Mouse (Mus musculus) CH12.LX (cell line): ENCODE measurements around the gene Cish. TPM values are rescaled to one million over a fixed set of nuclear protein-coding genes. Genes with fewer than 3 reads are reported as not detected.

Experiments
- DNase-seq: peaks from one replicate; pipeline ENCODE4 v3.0.0-alpha.2; 2013; ENCODE audit errors: extremely low read depth
- H3K27ac ChIP-seq: 2 replicates; pipeline ENCODE4 v1.5.1; 2012; ENCODE audit warnings: low read depth, mild to moderate bottlenecking, control low read depth, moderate library complexity; ENCODE audit not compliant: insufficient read depth
- H3K27me3 ChIP-seq: replicated peaks from 2 replicates; pipeline ENCODE3; 2012; ENCODE audit warnings: inconsistent platforms
- H3K36me3 ChIP-seq, 2 experiments: replicated peaks in 1 of 2; 2 replicates each; pipeline versions ENCODE3 to v1.6.1; 2012; ENCODE audit warnings: inconsistent platforms in 1 of 2, low read length in 1 of 2, mild to moderate bottlenecking in 1 of 2, mixed read lengths in 1 of 2, moderate library complexity in 1 of 2; ENCODE audit not compliant: control insufficient read depth in 1 of 2, insufficient read depth in 1 of 2
- H3K4me1 ChIP-seq, 2 experiments: 2 replicates each; pipeline ENCODE4 v1.6.1; 2012; ENCODE audit warnings: inconsistent platforms in 1 of 2, moderate library complexity in 1 of 2; ENCODE audit not compliant: insufficient read depth in 2 of 2, control insufficient read depth in 1 of 2
- H3K4me2 ChIP-seq: 2 replicates; pipeline ENCODE4 v1.6.1; 2012; ENCODE audit warnings: low read depth, mild to moderate bottlenecking, control low read depth; ENCODE audit not compliant: poor library complexity, insufficient read depth, severe bottlenecking
- H3K4me3 ChIP-seq, 3 experiments: fragments of 150-350 bp in 1 of 3; sonication (generic) in 1 of 3; replicated peaks in 1 of 3; 2 replicates each; pipeline versions ENCODE3 to v1.5.1; 2011 to 2012; ENCODE audit warnings: low read depth in 2 of 3, low read length in 2 of 3, mild to moderate bottlenecking in 2 of 3, moderate library complexity in 2 of 3, control low read depth in 1 of 3, improper control_type of control experiment in 1 of 3, inconsistent platforms in 1 of 3, mixed read lengths in 1 of 3; ENCODE audit not compliant: poor library complexity in 1 of 3
- H3K79me2 ChIP-seq: replicated peaks from 2 replicates; pipeline ENCODE4 v1.6.1; 2012; ENCODE audit warnings: mild to moderate bottlenecking, moderate library complexity; ENCODE audit not compliant: control insufficient read depth, poor library complexity, insufficient read depth, severe bottlenecking; ENCODE audit errors: extremely low read depth
- H3K9ac ChIP-seq: 2 replicates; pipeline ENCODE4 v1.6.1; 2012; ENCODE audit warnings: low read depth, mild to moderate bottlenecking, control low read depth, moderate library complexity; ENCODE audit not compliant: insufficient read depth
- H3K9me3 ChIP-seq: replicated peaks from 2 replicates; pipeline ENCODE3; 2012; ENCODE audit warnings: low read length, inconsistent platforms, mixed read lengths
- BHLHE40 ChIP-seq: IDR thresholded peaks from 2 replicates; pipeline ENCODE4 v1.6.1; 2011; ENCODE audit warnings: mild to moderate bottlenecking, low read depth, low read length, improper control_type of control experiment
- CHD1 ChIP-seq: IDR thresholded peaks from 2 replicates; pipeline ENCODE4 v1.6.1; 2012; ENCODE audit warnings: low read depth, low read length, improper control_type of control experiment, inconsistent platforms
- CHD2 ChIP-seq: IDR thresholded peaks from 2 replicates; pipeline ENCODE4 v1.6.1; 2011; ENCODE audit warnings: low read length, improper control_type of control experiment
- E2F4 ChIP-seq: IDR thresholded peaks from 2 replicates; pipeline ENCODE4 v1.6.1; 2011; ENCODE audit warnings: low read depth, low read length, improper control_type of control experiment; ENCODE audit not compliant: insufficient replicate concordance
- EP300 ChIP-seq: IDR thresholded peaks from 2 replicates; pipeline ENCODE4 v1.6.1; 2011; ENCODE audit warnings: low read length, improper control_type of control experiment
- ETS1 ChIP-seq: conservative IDR thresholded peaks from 2 replicates; pipeline ENCODE4 v1.6.1; 2012; ENCODE audit warnings: low read depth, mild to moderate bottlenecking, inconsistent platforms, low read length, improper control_type of control experiment, moderate library complexity
- JUN ChIP-seq: IDR thresholded peaks from 2 replicates; pipeline ENCODE4 v1.6.1; 2011; ENCODE audit warnings: low read depth, mild to moderate bottlenecking, low read length, improper control_type of control experiment, moderate library complexity; ENCODE audit not compliant: insufficient read depth
- MAFK ChIP-seq: IDR thresholded peaks from 2 replicates; pipeline ENCODE4 v1.6.1; 2011; ENCODE audit warnings: low read length, improper control_type of control experiment; ENCODE audit not compliant: insufficient replicate concordance
- MAZ ChIP-seq: IDR thresholded peaks from 2 replicates; pipeline ENCODE4 v1.6.1; 2012; ENCODE audit warnings: low read depth, mild to moderate bottlenecking, inconsistent platforms, low read length, improper control_type of control experiment, moderate library complexity
- MEF2A ChIP-seq: IDR thresholded peaks from 2 replicates; pipeline ENCODE4 v1.6.1; 2014; ENCODE audit warnings: low read depth, mild to moderate bottlenecking, inconsistent platforms, low read length, improper control_type of control experiment, borderline replicate concordance
- MXI1 ChIP-seq: IDR thresholded peaks from 2 replicates; pipeline ENCODE4 v1.6.1; 2011; ENCODE audit warnings: mild to moderate bottlenecking, low read depth, low read length, improper control_type of control experiment
- MYC ChIP-seq: IDR thresholded peaks from 2 replicates; pipeline ENCODE4 v1.6.1; 2011; ENCODE audit warnings: low read depth, mild to moderate bottlenecking, improper control_type of control experiment, low read length
- NELFE ChIP-seq: IDR thresholded peaks from 2 replicates; pipeline ENCODE4 v1.6.1; 2011; ENCODE audit warnings: low read depth, low read length, improper control_type of control experiment
- NRF1 ChIP-seq: IDR thresholded peaks from 2 replicates; pipeline ENCODE4 v1.6.1; 2014; ENCODE audit warnings: low read depth, mild to moderate bottlenecking, inconsistent platforms, low read length, improper control_type of control experiment, moderate library complexity
- POLR2A ChIP-seq: IDR thresholded peaks from 2 replicates; pipeline ENCODE4 v1.6.1; 2011; ENCODE audit warnings: low read depth, mild to moderate bottlenecking, improper control_type of control experiment, low read length
- POLR2AphosphoS2 ChIP-seq: IDR thresholded peaks from 2 replicates; pipeline ENCODE4 v1.6.1; 2011; ENCODE audit warnings: low read depth, low read length, improper control_type of control experiment
- RAD21 ChIP-seq: IDR thresholded peaks from 2 replicates; pipeline ENCODE4 v1.6.1; 2011; ENCODE audit warnings: low read depth, mild to moderate bottlenecking, low read length, improper control_type of control experiment, moderate library complexity
- RCOR1 ChIP-seq: conservative IDR thresholded peaks from 2 replicates; pipeline ENCODE4 v1.6.1; 2012; ENCODE audit warnings: low read depth, mild to moderate bottlenecking, inconsistent platforms, low read length, improper control_type of control experiment
- SIN3A ChIP-seq: IDR thresholded peaks from 2 replicates; pipeline ENCODE4 v1.6.1; 2012; ENCODE audit warnings: low read length, improper control_type of control experiment, inconsistent platforms
- SMC3 ChIP-seq: IDR thresholded peaks from 2 replicates; pipeline ENCODE4 v1.6.1; 2011; ENCODE audit warnings: low read depth, low read length, improper control_type of control experiment
- TCF12 ChIP-seq: IDR thresholded peaks from 2 replicates; pipeline ENCODE4 v1.6.1; 2014; ENCODE audit warnings: low read depth, mild to moderate bottlenecking, inconsistent platforms, low read length, improper control_type of control experiment
- UBTF ChIP-seq: IDR thresholded peaks from 2 replicates; pipeline ENCODE4 v1.6.1; 2012; ENCODE audit warnings: low read depth, mild to moderate bottlenecking, inconsistent platforms, low read length, improper control_type of control experiment, moderate library complexity
- ZC3H11A ChIP-seq: IDR thresholded peaks from 2 replicates; pipeline ENCODE4 v1.6.1; 2012; ENCODE audit warnings: low read depth, mild to moderate bottlenecking, inconsistent platforms, low read length, improper control_type of control experiment
- ZKSCAN1 ChIP-seq: IDR thresholded peaks from 2 replicates; pipeline ENCODE4 v1.6.1; 2012; ENCODE audit warnings: low read depth, inconsistent platforms, low read length, improper control_type of control experiment, borderline replicate concordance
- ZNF384 ChIP-seq: IDR thresholded peaks from 2 replicates; pipeline ENCODE4 v1.6.1; 2012; ENCODE audit warnings: low read depth, low read length, improper control_type of control experiment, inconsistent platforms
- dilution Hi-C: fragments of 300-500 bp; cut with MboI; formaldehyde crosslinking; loops from 2 replicates; pipeline ENCODE4 v1.14.3; 2020; ENCODE audit warnings: low sequenced_read_pairs; ENCODE audit not compliant: extremely low pct_unique_long_range_greater_than_20kb, extremely low pct_ligation_motif_present
- in situ Hi-C: fragments of 300-500 bp; cut with MboI; formaldehyde crosslinking; loops from 3 replicates; pipeline ENCODE4 v1.14.3; 2019; ENCODE audit warnings: low sequenced_read_pairs, low pct_ligation_motif_present, low pct_unique_long_range_greater_than_20kb, mixed read lengths
- polyA plus RNA-seq: library from polyadenylated mRNA; unstranded; fragments of >175 nt; gene quantifications from 2 replicates; pipeline ENCODE4 v1.2.1, GENCODE M21; 2012; ENCODE audit warnings: low read depth; ENCODE audit not compliant: insufficient read length
- total RNA-seq, 2 experiments: library from RNA; depleted of rRNA; stranded (reverse); fragments of 300-350 nt in 1 of 2; fragments of >200 nt in 1 of 2; gene quantifications; 2 replicates each; pipeline ENCODE4 v1.2.3; 2012 to 2014

Gene Cish
- total and polyA plus RNA-seq, 3 experiments = 0.43 to 4.6 (median 3.5) TPM

- H3K4me1 ChIP-seq = peaks cover 6 to 17% of the 10 kb centered on the region in 2 experiments
- TF ChIP-seq MYC (no peak), RAD21 (no peak), MEF2A (no peak), EP300 (no peak), POLR2AphosphoS2 (no peak), POLR2A (no peak), NRF1 (no peak), CHD2 (no peak), ZNF384 (no peak), MAZ (no peak), ZC3H11A (no peak), CHD1 (no peak), NELFE (no peak), SMC3 (no peak), SIN3A (no peak), E2F4 (no peak), JUN (no peak), ZKSCAN1 (no peak), ETS1 (no peak), BHLHE40 (no peak)
- TF ChIP-seq, all 38 proteins: peak for 0
- dilution Hi-C loops = no loop called here
- H3K79me2 ChIP-seq = no peaks in the 10 kb centered on the region
- H3K9me3 ChIP-seq = no peaks in the 10 kb centered on the region
- in situ Hi-C loops = no loop called here
- no peaks in the 10 kb centered on the region for H3K36me3 ChIP-seq
- H3K9ac ChIP-seq = no peak overlapping the region
- H3K27ac ChIP-seq = no peak overlapping the region
- no peak overlapping the region for H3K4me2 ChIP-seq
- H3K27me3 ChIP-seq = peaks cover 70% of the 10 kb centered on the region
- no peak overlapping the region for H3K4me3 ChIP-seq
- no peak for DNase-seq
Measured at GRCm38 (mm10) chr9:107343146-107343943, 47.5 kb downstream of the Cish start.

GRCm38 (mm10) chr9:107344027-107344426 lies 48.2 kb downstream of the Cish start:
- H3K36me3 ChIP-seq = no peaks in the 10 kb centered on the region
- no peak overlapping the region for H3K4me3 ChIP-seq
- no peaks in the 10 kb centered on the region for H3K79me2 ChIP-seq
- in situ Hi-C loops (no loop called here), dilution Hi-C loops (no loop called here)
- DNase-seq = no peak
- TF ChIP-seq RCOR1 = no peak
- no peak for TF ChIP-seq TCF12
- TF ChIP-seq MAFK = no peak
- TF ChIP-seq UBTF = no peak
- TF ChIP-seq MXI1 = no peak
- no peak overlapping the region for H3K9ac ChIP-seq
- peaks cover 76% of the 10 kb centered on the region for H3K27me3 ChIP-seq
- no peak overlapping the region for H3K27ac ChIP-seq
- H3K4me2 ChIP-seq = no peak overlapping the region
- H3K9me3 ChIP-seq = no peaks in the 10 kb centered on the region
- H3K4me1 ChIP-seq = peaks cover 6 to 17% of the 10 kb centered on the region in 2 experiments
